Mouse (Mus musculus): ENCODE data around the gene Prr22. TPM values are rescaled to one million over a fixed set of nuclear protein-coding genes. Genes with fewer than 3 reads are reported as not detected.

Prr22 gene
- polyA plus RNA-seq, 1 experiment from 2014 or later: 0.49 TPM

DNA sequence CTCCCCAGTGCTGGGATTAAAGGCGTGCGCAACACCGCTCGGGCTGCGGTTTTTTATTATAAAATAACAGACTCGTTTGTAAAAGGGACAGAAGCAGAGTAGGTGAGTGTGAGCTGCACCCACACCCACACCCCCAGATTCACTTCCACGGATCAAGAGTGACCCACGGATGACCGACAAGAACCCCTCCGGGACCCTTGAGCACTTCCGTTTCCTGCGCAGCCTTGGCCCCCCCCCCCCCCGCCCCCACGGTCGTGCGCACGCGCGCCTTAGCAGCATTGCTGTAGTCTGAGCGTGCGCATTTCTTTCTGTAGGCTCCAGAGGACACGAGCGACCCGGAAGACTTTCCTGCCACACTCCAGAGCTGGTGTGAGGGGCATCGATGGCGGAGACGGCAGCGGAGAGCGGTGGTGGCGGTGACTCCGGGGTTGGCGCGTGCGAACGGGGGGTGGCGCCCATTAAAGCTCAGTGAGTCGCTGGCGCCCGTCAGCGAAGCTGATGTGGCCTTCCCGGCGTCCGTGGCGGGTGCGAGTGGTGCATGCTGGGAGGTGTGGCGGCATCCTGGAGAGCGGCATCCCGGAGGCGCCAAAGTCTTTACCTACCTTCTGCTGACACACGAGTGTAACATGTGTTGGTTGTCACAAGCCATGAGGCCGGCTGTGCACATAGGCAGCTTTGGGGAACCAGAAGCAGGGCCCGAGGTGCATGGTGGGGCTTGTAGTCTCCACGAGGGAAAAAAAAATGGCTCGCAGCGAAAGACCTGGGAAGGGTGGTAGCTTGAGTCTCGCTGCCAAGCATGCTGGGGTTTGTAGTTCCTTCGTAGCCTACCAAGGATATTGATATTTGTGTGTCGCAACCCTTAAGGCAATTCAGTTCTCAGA lies 5.3 kb upstream of the Prr22 start, which contains the start of gene Dus3l:
Dus3l (plus strand) TSS at position 284 of the 881 bp plus-strand sequence.
- Histone ChIP-seq H3K4me2 (replicated peaks; ENCODE audit: low read depth, low read length) (peak within 1 kb of the TSS; percentile 47), H3K4me3 (ENCODE audit: low read depth, low read length) (peak within 1 kb of the TSS; percentile 78), H3K9ac (ENCODE audit: low read depth, low read length) (peak within 1 kb of the TSS; percentile 78), H3K27ac (ENCODE audit: low read depth, low read length) (peak within 1 kb of the TSS; percentile 91), H3K27me3 (ENCODE audit: control insufficient read depth, insufficient read depth, low read length) (no peaks in the 10 kb centered on the region; the same call in 1 of the 2 replicates), H3K9me3 (ENCODE audit: control insufficient read depth, low read length) (no peaks in the 10 kb centered on the region), H3K4me1 (replicated peaks; ENCODE audit: control insufficient read depth, insufficient read depth, low read length) (peaks cover 2% of the 10 kb centered on the region; the same call in 1 of the 2 replicates), H3K36me3 (ENCODE audit: control insufficient read depth, insufficient read depth, low read length) (peaks cover 5% of the 10 kb centered on the region; the same call in 1 of the 2 replicates)
- DNase-seq (ENCODE audit: low spot score): peak; percentile 89
- ATAC-seq (ENCODE audit: low FRiP score): peak; percentile 79
- 2% methylated on average over 52 of the region's 58 CpGs for WGBS

DNA sequence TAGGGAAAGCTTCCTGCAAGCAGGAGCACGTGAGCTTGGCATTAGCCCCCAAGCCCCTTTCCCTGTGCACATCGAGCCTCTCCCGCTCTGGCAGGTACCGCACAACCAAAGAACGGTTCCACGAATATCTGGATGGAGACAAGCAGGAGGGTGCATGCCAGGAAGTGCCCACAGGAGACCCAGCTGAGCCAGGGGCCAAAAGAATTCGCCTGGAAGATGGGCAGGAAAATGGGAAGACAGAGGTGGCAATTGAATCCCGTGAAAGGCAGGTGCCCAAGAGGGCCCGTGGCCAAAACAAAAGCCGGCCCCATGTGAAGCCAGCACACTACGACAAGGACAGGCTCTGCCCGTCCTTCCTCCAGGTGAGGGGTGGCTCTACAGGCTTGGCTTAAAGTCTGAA lies 4.6 kb upstream of the Prr22 start:
- no peak for DNase-seq (ENCODE audit: low spot score)
- WGBS: 60% methylated on average over 12 of the region's 12 CpGs
- H3K27ac ChIP-seq (ENCODE audit: low read depth, low read length): no peak overlapping the region
- peaks cover 5% of the 10 kb centered on the region; the same call in 1 of the 2 replicates for H3K36me3 ChIP-seq (ENCODE audit: control insufficient read depth, insufficient read depth, low read length)
- H3K9ac ChIP-seq (ENCODE audit: low read depth, low read length): peak overlapping the region; percentile 78
- peak overlapping the region; percentile 78 for H3K4me3 ChIP-seq (ENCODE audit: low read depth, low read length)
- no peaks in the 10 kb centered on the region; the same call in 1 of the 2 replicates for H3K27me3 ChIP-seq (ENCODE audit: control insufficient read depth, insufficient read depth, low read length)
- H3K9me3 ChIP-seq (ENCODE audit: control insufficient read depth, low read length): no peaks in the 10 kb centered on the region
- peak overlapping the region; percentile 47 for H3K4me2 ChIP-seq (replicated peaks; ENCODE audit: low read depth, low read length)
- no peak; the same call in 1 of the 2 replicates for ATAC-seq (ENCODE audit: low FRiP score)
- H3K4me1 ChIP-seq (replicated peaks; ENCODE audit: control insufficient read depth, insufficient read depth, low read length): peaks cover 2% of the 10 kb centered on the region; the same call in 1 of the 2 replicates

DNA sequence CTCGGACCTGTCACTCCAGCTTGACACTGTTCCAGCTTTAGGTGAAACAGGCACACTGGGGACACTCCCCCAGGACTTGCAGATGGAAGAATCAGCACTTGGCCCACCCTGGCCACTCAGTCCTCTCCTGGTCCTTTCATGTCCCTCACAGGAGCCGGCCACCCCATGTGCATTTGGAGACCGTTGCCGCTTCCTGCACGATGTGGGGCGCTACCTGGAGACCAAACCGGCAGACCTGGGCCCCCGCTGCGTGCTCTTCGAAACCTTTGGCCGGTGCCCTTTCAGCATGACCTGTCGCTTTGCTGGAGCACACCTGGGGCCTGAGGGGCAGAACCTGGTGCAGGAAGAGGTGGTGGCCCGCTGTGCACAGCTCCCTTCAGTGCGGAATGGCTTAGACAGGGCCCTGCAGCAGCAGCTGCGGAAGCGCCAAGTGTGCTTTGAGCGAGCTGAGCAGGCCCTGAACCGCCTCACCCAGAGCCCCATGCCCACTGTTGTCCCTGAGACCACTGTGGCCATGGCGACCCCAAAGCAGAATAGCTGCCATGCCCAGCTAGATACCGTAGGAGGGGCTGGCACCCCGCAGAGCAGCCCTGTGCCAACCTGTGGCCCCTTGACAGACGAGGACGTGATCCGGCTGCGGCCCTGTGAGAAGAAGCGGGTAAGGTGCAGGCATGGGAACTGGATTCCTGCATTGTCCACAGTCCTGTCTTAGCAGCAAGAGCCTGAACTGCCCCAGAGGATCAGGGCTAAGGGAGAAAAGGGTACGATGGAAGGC lies 3.2 kb upstream of the Prr22 start:
- Histone ChIP-seq H3K27me3 (ENCODE audit: control insufficient read depth, insufficient read depth, low read length) (no peaks in the 10 kb centered on the region), H3K4me3 (ENCODE audit: low read depth, low read length) (no peak overlapping the region), H3K36me3 (ENCODE audit: control insufficient read depth, insufficient read depth, low read length) (peaks cover 5% of the 10 kb centered on the region; the same call in 1 of the 2 replicates), H3K4me1 (replicated peaks; ENCODE audit: control insufficient read depth, insufficient read depth, low read length) (peaks cover 2% of the 10 kb centered on the region; the same call in 1 of the 2 replicates), H3K9me3 (ENCODE audit: control insufficient read depth, low read length) (no peaks in the 10 kb centered on the region), H3K4me2 (replicated peaks; ENCODE audit: low read depth, low read length) (no peak overlapping the region), H3K9ac (ENCODE audit: low read depth, low read length) (no peak overlapping the region), H3K27ac (ENCODE audit: low read depth, low read length) (no peak overlapping the region)
- ATAC-seq (ENCODE audit: low FRiP score): no peak
- 92% methylated on average over 27 of the region's 27 CpGs for WGBS
- no peak for DNase-seq (ENCODE audit: low spot score)

DNA sequence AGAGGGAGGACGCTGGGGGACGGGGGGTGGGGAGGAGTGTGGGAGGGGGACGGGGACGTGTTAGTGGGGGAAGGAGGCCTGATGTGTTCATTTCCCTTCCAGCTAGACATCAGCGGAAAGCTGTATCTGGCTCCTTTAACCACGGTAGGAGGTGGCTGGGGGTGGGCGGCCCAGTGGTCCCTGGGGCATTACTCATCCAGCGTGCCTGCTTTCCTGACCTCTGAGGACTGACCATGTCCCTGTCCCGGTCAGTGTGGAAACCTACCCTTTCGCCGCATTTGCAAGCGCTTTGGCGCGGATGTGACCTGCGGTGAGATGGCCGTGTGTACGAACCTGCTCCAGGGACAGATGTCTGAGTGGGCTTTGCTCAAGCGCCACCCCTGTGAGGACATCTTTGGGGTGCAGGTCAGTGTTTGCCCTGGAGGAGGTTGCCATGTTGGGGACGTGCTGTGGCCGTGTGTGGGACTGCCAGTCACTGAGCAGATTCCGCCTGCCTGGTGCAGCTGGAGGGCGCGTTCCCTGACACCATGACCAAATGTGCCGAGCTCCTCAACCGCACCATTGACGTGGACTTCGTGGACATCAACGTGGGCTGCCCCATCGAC lies 2.4 kb upstream of the Prr22 start:
- Histone ChIP-seq H3K4me3 (ENCODE audit: low read depth, low read length) (no peak overlapping the region), H3K27ac (ENCODE audit: low read depth, low read length) (no peak overlapping the region), H3K9me3 (ENCODE audit: control insufficient read depth, low read length) (no peaks in the 10 kb centered on the region), H3K27me3 (ENCODE audit: control insufficient read depth, insufficient read depth, low read length) (no peaks in the 10 kb centered on the region), H3K9ac (ENCODE audit: low read depth, low read length) (no peak overlapping the region), H3K36me3 (ENCODE audit: control insufficient read depth, insufficient read depth, low read length) (peaks cover 5% of the 10 kb centered on the region; the same call in 1 of the 2 replicates), H3K4me2 (replicated peaks; ENCODE audit: low read depth, low read length) (no peak overlapping the region), H3K4me1 (replicated peaks; ENCODE audit: control insufficient read depth, insufficient read depth, low read length) (no peaks in the 10 kb centered on the region; the same call in 1 of the 2 replicates)
- 96% methylated on average over 27 of the region's 29 CpGs for WGBS
- no peak for DNase-seq (ENCODE audit: low spot score)
- ATAC-seq (ENCODE audit: low FRiP score): no peak

DNA sequence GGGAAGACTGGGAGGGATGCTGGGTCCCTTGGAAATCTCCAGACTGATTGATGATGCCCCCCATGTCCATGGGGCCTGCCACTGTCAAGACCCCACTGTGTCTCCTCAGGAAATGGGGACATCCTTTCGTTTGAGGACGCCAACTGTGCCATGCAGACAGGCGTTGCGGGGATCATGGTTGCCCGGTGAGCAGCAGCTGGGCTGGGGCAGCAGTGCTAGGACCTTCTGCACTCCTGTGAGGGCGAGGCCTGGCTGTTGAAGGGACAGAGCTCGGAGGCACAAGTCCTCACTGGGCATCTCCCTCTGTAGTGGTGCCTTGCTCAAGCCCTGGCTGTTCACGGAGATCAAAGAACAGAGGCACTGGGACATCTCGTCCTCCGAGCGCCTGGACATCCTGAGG lies 1.1 kb upstream of the Prr22 start:
- DNase-seq (ENCODE audit: low spot score) (no peak), ATAC-seq (ENCODE audit: low FRiP score) (no peak)
- no peak overlapping the region for H3K4me2 ChIP-seq (replicated peaks; ENCODE audit: low read depth, low read length)
- peaks cover 5% of the 10 kb centered on the region; the same call in 1 of the 2 replicates for H3K36me3 ChIP-seq (ENCODE audit: control insufficient read depth, insufficient read depth, low read length)
- no peaks in the 10 kb centered on the region for H3K27me3 ChIP-seq (ENCODE audit: control insufficient read depth, insufficient read depth, low read length)
- no peaks in the 10 kb centered on the region for H3K9me3 ChIP-seq (ENCODE audit: control insufficient read depth, low read length)
- 93% methylated on average over 11 of the region's 11 CpGs for WGBS
- no peak overlapping the region for H3K4me3 ChIP-seq (ENCODE audit: low read depth, low read length)
- no peak overlapping the region for H3K27ac ChIP-seq (ENCODE audit: low read depth, low read length)
- no peak overlapping the region for H3K9ac ChIP-seq (ENCODE audit: low read depth, low read length)
- H3K4me1 ChIP-seq (replicated peaks; ENCODE audit: control insufficient read depth, insufficient read depth, low read length): no peaks in the 10 kb centered on the region; the same call in 1 of the 2 replicates

DNA sequence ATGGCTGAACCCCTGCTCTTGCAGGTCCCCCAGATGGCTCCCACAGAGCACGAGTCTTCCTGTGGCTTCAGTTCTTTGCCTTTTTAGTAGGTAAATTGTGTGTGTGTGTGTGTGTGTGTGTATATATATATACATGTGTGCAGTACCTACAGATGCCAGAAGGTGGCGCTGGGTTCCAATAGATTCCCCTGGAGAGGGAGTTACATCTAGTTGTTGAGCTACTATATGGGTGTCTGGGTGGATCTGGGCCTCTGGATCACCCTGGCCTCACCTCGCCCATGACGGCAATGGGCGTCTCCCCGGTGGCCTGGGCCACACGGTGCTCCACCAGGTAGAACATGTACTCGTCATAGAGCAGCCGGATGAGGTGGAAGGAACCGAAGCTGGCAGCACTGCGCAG lies 7.5 kb downstream of the Prr22 start:
- Histone ChIP-seq H3K27ac (ENCODE audit: low read depth, low read length) (no peak overlapping the region), H3K4me2 (replicated peaks; ENCODE audit: low read depth, low read length) (no peak overlapping the region), H3K9me3 (ENCODE audit: control insufficient read depth, low read length) (no peaks in the 10 kb centered on the region), H3K36me3 (ENCODE audit: control insufficient read depth, insufficient read depth, low read length) (peaks cover 2% of the 10 kb centered on the region; the same call in 1 of the 2 replicates), H3K4me1 (replicated peaks; ENCODE audit: control insufficient read depth, insufficient read depth, low read length) (no peaks in the 10 kb centered on the region), H3K4me3 (ENCODE audit: low read depth, low read length) (no peak overlapping the region), H3K27me3 (ENCODE audit: control insufficient read depth, insufficient read depth, low read length) (no peaks in the 10 kb centered on the region), H3K9ac (ENCODE audit: low read depth, low read length) (no peak overlapping the region)
- WGBS: 93% methylated on average over 11 of the region's 11 CpGs
- DNase-seq (ENCODE audit: low spot score) (no peak), ATAC-seq (ENCODE audit: low FRiP score) (no peak)

DNA sequence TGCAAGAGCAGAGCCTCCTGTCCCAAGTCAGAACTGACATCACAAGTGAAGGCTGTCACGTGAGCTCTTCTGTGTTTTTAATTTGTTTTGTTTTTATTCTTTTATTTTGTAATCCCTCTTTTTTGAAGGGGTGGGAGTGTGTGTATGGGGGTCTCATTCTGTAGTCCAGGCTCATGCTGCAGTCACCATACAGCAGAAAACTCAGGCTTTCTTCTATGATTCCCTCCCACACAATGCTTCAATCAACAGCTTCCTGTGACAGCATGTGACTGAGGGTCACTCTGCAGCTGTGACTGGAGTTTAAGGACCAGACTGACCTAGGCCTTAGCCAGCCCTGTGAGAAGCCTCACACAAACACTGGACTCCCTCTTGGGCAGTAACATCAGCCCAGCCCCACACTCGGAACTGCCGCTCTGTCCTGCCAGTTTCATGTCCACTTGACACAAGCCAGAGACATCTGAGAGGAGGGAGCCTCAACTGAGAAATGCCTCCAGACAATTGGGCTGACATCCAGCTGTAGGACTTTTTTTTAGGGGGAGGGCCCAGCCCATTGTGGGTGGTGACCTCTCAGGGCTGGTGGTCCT lies 8.8 kb downstream of the Prr22 start:
- 41% methylated on average over 3 of the region's 3 CpGs for WGBS
- H3K4me2 ChIP-seq (replicated peaks; ENCODE audit: low read depth, low read length): no peak overlapping the region
- H3K27ac ChIP-seq (ENCODE audit: low read depth, low read length): no peak overlapping the region
- peaks cover 2% of the 10 kb centered on the region; the same call in 1 of the 2 replicates for H3K36me3 ChIP-seq (ENCODE audit: control insufficient read depth, insufficient read depth, low read length)
- H3K9me3 ChIP-seq (ENCODE audit: control insufficient read depth, low read length): no peaks in the 10 kb centered on the region
- H3K9ac ChIP-seq (ENCODE audit: low read depth, low read length): no peak overlapping the region
- no peaks in the 10 kb centered on the region for H3K4me1 ChIP-seq (replicated peaks; ENCODE audit: control insufficient read depth, insufficient read depth, low read length)
- H3K27me3 ChIP-seq (ENCODE audit: control insufficient read depth, insufficient read depth, low read length): no peaks in the 10 kb centered on the region
- no peak overlapping the region for H3K4me3 ChIP-seq (ENCODE audit: low read depth, low read length)
- ATAC-seq (ENCODE audit: low FRiP score) (0 out of 2 replicates have a peak, but pooled peaks have one; percentile 22), DNase-seq (ENCODE audit: low spot score) (no peak)
